Mouse (Mus musculus): Measurements from ENCODE around the gene Krba1.

DNA sequence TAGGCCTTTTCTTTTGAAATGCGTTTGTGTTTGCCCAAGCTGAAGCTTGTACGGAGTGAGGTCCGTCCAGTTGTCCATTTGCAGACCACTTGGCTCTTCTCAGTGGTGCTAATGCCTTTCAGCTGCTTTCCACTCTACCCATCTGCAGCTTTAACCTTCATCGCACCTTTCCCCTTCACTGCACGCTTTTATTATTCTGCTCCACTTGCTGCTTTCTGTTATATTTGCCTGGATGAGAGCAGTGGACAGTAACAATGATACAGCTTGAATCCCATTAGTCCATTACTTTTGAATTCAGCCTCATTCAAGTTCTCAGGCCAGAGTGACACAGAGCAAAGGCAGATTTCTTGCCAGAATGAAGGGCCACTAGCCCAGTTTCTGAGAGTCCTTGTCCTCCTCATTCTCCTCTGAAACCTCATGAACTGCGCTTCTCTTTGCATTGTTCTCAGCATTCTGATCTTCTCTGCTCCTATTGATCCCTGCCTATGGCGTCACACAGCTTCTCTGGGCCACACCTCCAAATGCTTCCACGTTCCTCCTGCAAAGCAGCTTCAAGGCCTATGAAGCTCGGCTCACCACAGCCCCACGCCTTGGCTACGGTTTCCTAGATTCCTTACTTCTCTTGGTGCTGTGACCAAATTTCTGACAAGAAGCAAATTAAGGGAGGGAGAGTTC lies 28.9 kb upstream of the Krba1 start:
- TF ChIP-seq CTCF (IDR thresholded peaks at IDR 0.05; ENCODE audit: borderline replicate concordance, control insufficient read depth, extremely low read depth, insufficient read depth, low read length, poor library complexity) (no peak), POLR2A (IDR thresholded peaks at IDR 0.05; ENCODE audit: control insufficient read depth, extremely low read depth, insufficient read depth, low read length, poor library complexity) (no peak)
